Mouse (Mus musculus) C2C12 (cell line): ENCODE measurements around the gene Fv1. TPM values are rescaled to one million over a fixed set of nuclear protein-coding genes. Genes with fewer than 3 reads are reported as not detected.

Experiments used
- H3K27me3 ChIP-seq: one replicate; pipeline ENCODE4 v1.6.1; 2011; ENCODE audit not compliant: control insufficient read depth, insufficient read depth, insufficient read length
- H3K36me3 ChIP-seq: one replicate; pipeline ENCODE4 v1.6.1; 2011; ENCODE audit not compliant: control insufficient read depth, insufficient read depth
- H3K4me3 ChIP-seq: one replicate; pipeline ENCODE4 v1.5.1; 2011; ENCODE audit warnings: mild to moderate bottlenecking, control low read depth; ENCODE audit not compliant: poor library complexity, insufficient read depth, severe bottlenecking
- H3K79me2 ChIP-seq: one replicate; pipeline ENCODE4 v1.6.1; 2011; ENCODE audit not compliant: control insufficient read depth, insufficient read depth
- H3K79me3 ChIP-seq: one replicate; pipeline ENCODE4 v1.6.1; 2011; ENCODE audit warnings: low read depth, control low read depth
- H3ac ChIP-seq: one replicate; pipeline ENCODE3; 2011; ENCODE audit warnings: low read depth; ENCODE audit not compliant: control insufficient read depth, insufficient read length
- CEBPB ChIP-seq: IDR thresholded peaks from one replicate; pipeline ENCODE4 v1.6.1; 2011; ENCODE audit warnings: low read depth, mild to moderate bottlenecking, control low read depth, moderate library complexity
- CTCF ChIP-seq: IDR thresholded peaks from one replicate; pipeline ENCODE4 v1.5.1; 2011; ENCODE audit not compliant: control insufficient read depth, insufficient read depth, insufficient read length
- FOSL1 ChIP-seq: IDR thresholded peaks from one replicate; pipeline ENCODE4 v1.8.0; 2011; ENCODE audit warnings: mild to moderate bottlenecking, low read length; ENCODE audit not compliant: poor library complexity, insufficient read depth, severe bottlenecking
- MAX ChIP-seq: IDR thresholded peaks from one replicate; pipeline ENCODE4 v1.6.1; 2011; ENCODE audit warnings: mild to moderate bottlenecking, control low read depth
- MYOD1 ChIP-seq: IDR thresholded peaks from one replicate; pipeline ENCODE4 v1.6.1; 2011; ENCODE audit warnings: low read depth; ENCODE audit not compliant: control insufficient read depth, insufficient read length
- MYOG ChIP-seq: IDR thresholded peaks from one replicate; pipeline ENCODE4 v1.6.1; 2011; ENCODE audit not compliant: control insufficient read depth, insufficient read length; ENCODE audit errors: extremely low read depth
- USF1 ChIP-seq: IDR thresholded peaks from one replicate; pipeline ENCODE4 v1.6.1; 2011; ENCODE audit warnings: low read depth, mild to moderate bottlenecking, control low read depth, moderate library complexity
- polyA plus RNA-seq: library from polyadenylated mRNA; unstranded; fragments of >200 nt; fragmentation: generic; extraction: Trizol; gene quantifications from one replicate; pipeline ENCODE4 v1.2.1, GENCODE M21; 2012; ENCODE audit warnings: missing spikeins

Fv1 gene
- polyA plus RNA-seq, 1 experiment: 4.6 TPM

GRCm38 (mm10) chr4:147918459-147919121 is 49.8 kb downstream of the Fv1 start:
- H3K79me2 ChIP-seq: no peaks in the 10 kb centered on the region
- H3K79me3 ChIP-seq: no peaks in the 10 kb centered on the region
- no peak overlapping the region for H3K4me3 ChIP-seq
- TF ChIP-seq CTCF (no peak), FOSL1 (no peak), USF1 (no peak), MYOG (no peak), MYOD1 (no peak), MAX (no peak), CEBPB (no peak)
- H3K27me3 ChIP-seq: no peaks in the 10 kb centered on the region
- peaks cover 13% of the 10 kb centered on the region for H3K36me3 ChIP-seq
- H3ac ChIP-seq: no peak overlapping the region

Other genes with a start within 250 kb of the Fv1 start
- 0.30 TPM for gene Zfp979, start 226.5 kb upstream of the Fv1 start, polyA plus RNA-seq
- gene Zfp534, start 166.4 kb upstream of the Fv1 start, polyA plus RNA-seq: not detected
- gene Zfp984, start 59.2 kb upstream of the Fv1 start, polyA plus RNA-seq: 0.07 TPM
- gene Zfp933, start 20.6 kb upstream of the Fv1 start, polyA plus RNA-seq: 0.55 TPM
- gene Miip, start 163 bp upstream of the Fv1 start, polyA plus RNA-seq: 13.5 TPM
- gene Mfn2, start 35.7 kb downstream of the Fv1 start, polyA plus RNA-seq: 46.7 TPM
- gene Plod1, start 67.8 kb downstream of the Fv1 start, polyA plus RNA-seq: 49.2 TPM
- 46.5 TPM for gene 2510039O18Rik, start 71.9 kb downstream of the Fv1 start, polyA plus RNA-seq
- 1.2 TPM for gene Nppb, start 116.8 kb downstream of the Fv1 start, polyA plus RNA-seq
- gene Nppa, start 131.7 kb downstream of the Fv1 start, polyA plus RNA-seq: not detected
- 11.5 TPM for gene Clcn6, start 169.8 kb downstream of the Fv1 start, polyA plus RNA-seq
- gene Mthfr, start 170.1 kb downstream of the Fv1 start, polyA plus RNA-seq: 16.1 TPM
- 8.2 TPM for gene Agtrap, start 219.1 kb downstream of the Fv1 start, polyA plus RNA-seq